Mouse (Mus musculus): ENCODE results near the gene 4930447C04Rik.

Gene 4930447C04Rik
- long read RNA-seq, experiment 1, result 0 reads
- long read RNA-seq, experiment 2, result 0 reads

DNA sequence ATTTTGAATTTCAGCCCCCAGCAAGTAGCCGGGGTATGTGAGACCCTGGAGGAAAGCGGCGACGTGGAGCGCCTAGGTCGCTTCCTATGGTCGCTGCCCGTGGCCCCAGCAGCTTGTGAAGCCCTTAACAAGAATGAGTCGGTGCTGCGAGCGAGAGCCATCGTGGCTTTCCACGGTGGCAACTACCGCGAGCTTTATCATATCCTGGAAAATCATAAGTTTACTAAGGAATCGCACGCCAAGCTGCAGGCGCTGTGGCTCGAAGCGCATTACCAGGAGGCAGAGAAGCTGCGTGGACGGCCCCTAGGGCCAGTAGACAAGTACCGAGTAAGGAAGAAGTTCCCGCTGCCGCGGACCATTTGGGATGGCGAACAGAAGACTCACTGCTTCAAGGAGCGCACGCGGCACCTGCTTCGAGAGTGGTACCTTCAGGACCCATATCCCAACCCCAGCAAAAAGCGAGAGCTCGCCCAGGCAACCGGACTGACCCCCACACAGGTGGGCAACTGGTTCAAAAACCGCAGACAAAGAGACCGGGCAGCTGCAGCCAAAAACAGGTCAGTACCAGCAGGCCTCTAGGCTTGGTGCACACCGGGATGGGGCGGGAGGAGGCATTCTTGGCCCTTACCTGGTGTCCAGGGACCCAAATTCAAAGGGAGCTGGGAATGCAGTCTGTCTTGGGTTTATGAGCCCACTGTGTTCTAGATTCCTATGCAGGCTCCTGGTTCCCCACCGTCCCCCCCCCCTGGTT, at the start of gene 4930447C04Rik:
Gene 4930447C04Rik, minus strand, starts transcription at position 704 of the 751 bp plus-strand sequence.
- intact Hi-C loops (cut with DNase I), result no loop called here

GRCm38 (mm10) chr12:72983071-72983857, 42.7 kb upstream of the 4930447C04Rik start:
- intact Hi-C loops (cut with DNase I), result no loop called here

- intact Hi-C loops (cut with DNase I), result no loop called here
Observed at GRCm38 (mm10) chr12:72982616-72983015, 42.0 kb upstream of the 4930447C04Rik start.

DNA sequence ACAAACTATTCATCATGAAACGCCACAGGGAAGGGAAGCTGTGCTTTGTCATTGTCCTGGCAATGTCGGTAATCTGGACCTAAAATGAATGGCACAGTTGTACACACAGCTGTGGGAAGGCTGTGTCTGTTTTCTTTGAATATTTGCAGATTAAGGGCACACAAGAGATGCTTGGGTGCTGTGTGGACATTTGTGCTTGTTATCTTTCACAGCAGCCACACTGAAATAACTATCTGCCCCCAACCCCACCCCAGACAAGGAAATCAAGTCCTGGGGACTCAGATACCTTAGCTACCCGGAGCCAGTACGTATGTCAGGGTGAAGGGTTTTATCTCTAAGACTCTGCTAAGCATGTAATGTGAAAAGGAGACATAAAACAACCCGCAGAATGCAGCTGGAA, 38.7 kb upstream of the 4930447C04Rik start:
- intact Hi-C loops (cut with DNase I), result loop anchor here (5.0 to 10.0 kb wide), 2 partner anchors 274 to 517 kb away; no protein-coding TSS in a partner anchor

- intact Hi-C loops (cut with DNase I), result loop anchor here (5.0 to 10.0 kb wide), 2 partner anchors 273 to 516 kb away; no protein-coding TSS in a partner anchor
Observed at GRCm38 (mm10) chr12:72977851-72978250, 37.3 kb upstream of the 4930447C04Rik start.

- intact Hi-C loops (cut with DNase I), result loop anchor here (5.0 to 10.0 kb wide), 2 partner anchors 272 to 514 kb away; no protein-coding TSS in a partner anchor
Observed at GRCm38 (mm10) chr12:72976718-72977117, 36.1 kb upstream of the 4930447C04Rik start.

- intact Hi-C loops (cut with DNase I), result loop anchor here (5.0 to 10.0 kb wide), 2 partner anchors 271 to 514 kb away; no protein-coding TSS in a partner anchor
Observed at GRCm38 (mm10) chr12:72976172-72976571, 35.6 kb upstream of the 4930447C04Rik start.

DNA sequence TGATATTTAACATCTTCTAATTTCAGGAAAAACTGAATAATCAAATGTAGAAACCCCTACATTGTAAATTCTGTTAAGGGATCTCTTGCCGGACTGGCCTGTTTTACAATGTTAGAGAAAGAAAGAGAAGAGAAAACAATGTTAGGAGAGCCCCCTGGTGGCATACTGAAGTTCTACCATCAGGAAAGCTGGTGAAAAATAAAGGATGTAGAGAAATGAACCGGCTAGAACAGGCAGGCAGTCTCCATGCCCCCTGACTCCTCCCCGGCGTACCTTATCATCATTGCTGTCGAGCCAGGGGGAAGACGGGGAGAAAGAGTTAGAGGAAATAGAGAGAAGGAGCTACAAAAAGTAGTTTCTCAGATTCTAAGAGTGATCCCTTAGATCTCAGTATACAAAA, 32.6 kb upstream of the 4930447C04Rik start:
- intact Hi-C loops (cut with DNase I), result loop anchor here (10.0 kb wide), 1 partner anchor 268 kb away; no protein-coding TSS in a partner anchor

DNA sequence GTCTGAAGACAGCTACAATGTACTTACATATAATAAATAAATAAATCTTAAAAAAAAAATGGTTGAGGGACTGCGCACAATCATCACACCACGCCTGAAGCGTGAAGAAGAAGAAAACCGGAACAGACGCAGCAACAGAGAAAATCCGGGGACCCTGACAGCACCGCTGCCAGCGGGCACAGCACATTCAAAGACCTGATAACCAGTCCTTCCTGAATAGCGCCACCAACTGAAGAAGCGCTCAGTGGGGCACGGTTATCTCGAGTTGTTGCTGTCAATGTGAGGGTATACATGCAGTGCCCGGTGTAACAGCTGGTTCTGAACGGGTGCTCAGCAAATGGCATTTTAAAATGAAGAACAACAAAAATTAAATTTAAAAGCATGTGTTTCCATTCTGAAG, 30.0 kb upstream of the 4930447C04Rik start:
- intact Hi-C loops (cut with DNase I), result loop anchor here (10.0 kb wide), 1 partner anchor 266 kb away; no protein-coding TSS in a partner anchor

DNA sequence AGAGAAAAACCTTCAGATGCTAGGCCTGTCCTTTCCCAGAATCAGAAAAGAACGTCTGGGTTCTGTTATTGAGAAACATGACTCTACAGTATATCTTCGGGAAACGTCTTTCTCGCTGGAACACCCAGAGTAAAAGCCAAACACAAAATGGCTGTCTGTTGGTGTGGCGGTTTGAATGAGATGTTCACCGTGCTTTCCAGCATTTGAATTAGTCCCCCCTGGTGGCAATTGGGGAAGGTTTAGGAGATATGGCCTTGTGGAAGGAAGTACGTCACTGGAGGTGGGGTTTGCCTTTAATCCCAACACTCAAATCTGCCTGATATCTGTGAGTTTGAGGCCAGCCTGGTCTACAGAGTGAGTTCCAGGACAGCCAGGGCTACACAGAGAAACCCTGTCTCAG, 27.0 kb upstream of the 4930447C04Rik start:
- intact Hi-C loops (cut with DNase I), result no loop called here

- intact Hi-C loops (cut with DNase I), result no loop called here
Observed at GRCm38 (mm10) chr12:72962761-72963160, 22.2 kb upstream of the 4930447C04Rik start.

- intact Hi-C loops (cut with DNase I), result no loop called here
Observed at GRCm38 (mm10) chr12:72958446-72958845, 17.9 kb upstream of the 4930447C04Rik start.

DNA sequence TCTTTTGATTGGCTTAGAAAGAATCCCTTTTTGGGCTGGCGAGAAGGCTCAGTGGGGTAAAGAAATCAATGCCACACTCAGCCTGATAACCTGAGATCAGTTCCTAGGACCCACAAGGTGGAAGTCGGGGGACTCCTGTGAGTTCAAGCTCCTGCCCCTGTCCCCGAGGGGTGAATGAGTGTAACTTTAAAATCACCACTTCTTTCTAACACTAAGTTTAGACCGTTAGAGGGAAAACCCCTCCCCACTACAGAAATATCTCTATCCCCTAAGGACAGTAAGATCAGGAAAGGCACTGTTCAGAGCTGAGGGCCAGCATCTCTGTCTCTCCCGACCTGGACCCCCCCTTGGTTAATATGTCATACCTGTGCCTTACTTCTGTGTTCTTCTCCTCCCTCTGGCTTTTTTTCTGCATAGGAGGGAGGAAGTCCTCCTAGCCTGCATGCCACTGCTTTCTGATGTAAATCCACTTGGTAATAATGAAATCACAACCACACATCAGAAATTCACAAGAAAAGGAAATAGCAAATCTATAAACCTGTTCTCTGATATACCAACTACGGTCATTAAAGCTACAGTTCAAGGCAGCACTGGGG, 17.4 kb upstream of the 4930447C04Rik start:
- intact Hi-C loops (cut with DNase I), result no loop called here

- intact Hi-C loops (cut with DNase I), result no loop called here
Observed at GRCm38 (mm10) chr12:72954906-72955305, 14.3 kb upstream of the 4930447C04Rik start.

DNA sequence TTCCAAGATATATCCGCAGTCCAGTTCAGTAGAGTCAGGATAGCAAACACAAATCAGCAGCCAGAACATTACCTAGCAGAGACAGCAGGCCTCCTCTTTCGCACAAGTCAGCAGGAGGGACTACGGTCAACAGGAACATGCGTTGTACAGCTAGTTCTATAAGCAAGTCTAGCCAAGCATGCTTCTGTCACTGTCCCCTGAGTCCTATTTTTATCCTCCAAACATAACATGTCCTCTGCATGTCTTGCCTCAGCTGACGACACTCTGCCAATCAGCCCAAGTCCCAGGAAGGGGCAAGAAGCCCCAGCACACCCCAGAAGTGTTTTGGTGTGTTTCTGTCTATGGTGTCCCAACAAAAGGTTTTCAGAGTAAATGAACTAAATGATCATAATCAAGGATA, 13.3 kb upstream of the 4930447C04Rik start:
- intact Hi-C loops (cut with DNase I), result no loop called here

- intact Hi-C loops (cut with DNase I), result no loop called here
Observed at GRCm38 (mm10) chr12:72953089-72953488, 12.5 kb upstream of the 4930447C04Rik start.

GRCm38 (mm10) chr12:72947335-72947734, 6.8 kb upstream of the 4930447C04Rik start:
- intact Hi-C loops (cut with DNase I), result no loop called here

GRCm38 (mm10) chr12:72946805-72947204, 6.2 kb upstream of the 4930447C04Rik start:
- intact Hi-C loops (cut with DNase I), result no loop called here

GRCm38 (mm10) chr12:72946064-72946395, 5.5 kb upstream of the 4930447C04Rik start:
- intact Hi-C loops (cut with DNase I), result no loop called here

DNA sequence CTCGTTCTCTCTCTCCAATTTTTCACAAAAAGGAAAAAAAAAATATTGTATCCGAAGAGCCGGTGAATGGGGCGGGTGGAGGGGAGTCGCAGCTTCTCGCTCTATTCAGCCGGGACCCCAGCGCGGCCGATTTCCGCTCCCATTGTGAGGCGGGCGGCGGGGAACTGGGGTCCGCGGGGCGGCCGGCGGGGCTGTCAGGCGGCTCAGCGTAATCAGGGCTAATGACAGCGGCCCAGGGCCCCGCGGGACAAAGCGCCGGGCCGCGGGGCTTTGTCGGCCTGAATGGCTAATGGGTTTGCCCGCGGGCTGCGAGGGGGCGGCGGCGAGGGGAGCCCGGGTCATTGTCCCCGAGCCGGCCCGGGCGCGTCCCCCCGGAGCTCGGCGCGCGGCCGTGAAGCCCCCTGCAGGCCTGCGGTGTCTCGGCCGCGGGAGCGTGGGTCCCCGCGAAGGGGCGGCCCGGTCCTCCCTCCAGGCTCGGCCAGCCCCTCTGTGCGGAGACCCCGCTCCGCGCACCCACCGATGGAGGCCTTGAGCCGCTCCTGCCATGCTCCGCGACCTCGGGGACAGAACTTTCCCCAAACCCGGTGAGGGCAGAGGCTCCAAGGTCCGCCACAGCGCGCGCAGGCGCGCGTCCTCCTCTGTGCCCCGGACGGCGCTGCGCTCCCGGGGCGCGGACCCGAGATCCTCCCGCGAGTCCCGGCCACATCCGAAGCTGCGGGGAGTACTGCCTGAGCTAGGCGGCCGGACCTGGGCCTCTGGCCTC, 4.9 kb upstream of the 4930447C04Rik start:
- intact Hi-C loops (cut with DNase I), result no loop called here
